Mouse (Mus musculus) ES-E14 (cell line): Measurements from ENCODE around the gene Zfp69.

Experiments
- CHD2 ChIP-seq: IDR thresholded peaks from 2 replicates; pipeline ENCODE4 v1.6.1; 2014; ENCODE audit warnings: mild to moderate bottlenecking, low read depth, low read length, inconsistent platforms
- HCFC1 ChIP-seq: IDR thresholded peaks from 2 replicates; pipeline ENCODE4 v1.6.1; 2012; ENCODE audit warnings: low read length, inconsistent platforms, borderline replicate concordance; ENCODE audit not compliant: insufficient read depth
- MAFK ChIP-seq: IDR thresholded peaks from 2 replicates; pipeline ENCODE4 v1.6.1; 2014; ENCODE audit warnings: mild to moderate bottlenecking, low read depth, low read length, inconsistent platforms; ENCODE audit not compliant: insufficient read depth
- ZNF384 ChIP-seq: IDR thresholded peaks from 2 replicates; pipeline ENCODE4 v1.6.1; 2012; ENCODE audit warnings: low read depth, low read length, inconsistent platforms

DNA sequence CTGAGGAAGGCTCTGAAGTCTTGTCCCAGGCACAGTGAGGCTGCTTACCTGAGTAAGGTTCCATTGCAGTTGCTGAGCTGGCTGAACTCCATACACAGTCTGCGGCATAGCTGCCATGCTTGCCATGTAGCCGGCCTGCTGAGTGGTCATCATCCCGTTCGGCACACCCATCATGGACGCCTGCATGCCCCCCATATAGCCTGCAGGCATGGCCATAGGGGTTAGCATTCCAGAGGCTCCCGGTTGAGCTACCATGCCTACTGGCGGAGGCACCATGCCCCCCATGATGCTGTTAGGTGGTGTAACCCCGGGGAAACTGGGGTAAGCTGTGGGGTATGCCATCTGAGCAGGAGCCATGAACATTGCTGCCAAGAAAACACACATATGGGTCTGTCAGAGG, 20.3 kb upstream of the Zfp69 start:
- TF ChIP-seq CHD2 = no peak
- no peak for TF ChIP-seq MAFK
- no peak for TF ChIP-seq HCFC1
- no peak for TF ChIP-seq ZNF384
